Mouse (Mus musculus) embryonic facial prominence, embryonic 14.5 days (tissue): ENCODE data around the gene Mb. TPM values are rescaled to one million over a fixed set of nuclear protein-coding genes. Genes with fewer than 3 reads are reported as not detected.

Experiments used
- ATAC-seq: fragments of 200-750 bp; cut with Nextera tagmentation; 2 replicates; pipeline ENCODE4 v1.8.0; 2017; ENCODE audit warnings: low read depth, moderate number of reproducible peaks, moderate TSS enrichment
- DNase-seq: peaks from one replicate; pipeline ENCODE4 v3.0.0-alpha.2; 2015; ENCODE audit warnings: low spot score
- H3K27ac ChIP-seq: fragments of 300-500 bp; sonication (generic); replicated peaks from 2 replicates; pipeline ENCODE4 v1.5.1; 2014; ENCODE audit warnings: low read depth, mild to moderate bottlenecking, low read length, moderate library complexity
- H3K27me3 ChIP-seq: fragments of 300-500 bp; sonication (generic); replicated peaks from 2 replicates; pipeline ENCODE4 v1.6.1; 2014; ENCODE audit warnings: low read length; ENCODE audit not compliant: control insufficient read depth, insufficient read depth
- H3K36me3 ChIP-seq: fragments of 300-500 bp; sonication (generic); 2 replicates; pipeline ENCODE4 v1.6.1; 2014; ENCODE audit warnings: low read length, mixed read lengths; ENCODE audit not compliant: control insufficient read depth, insufficient read depth
- H3K4me1 ChIP-seq: fragments of 300-500 bp; sonication (generic); 2 replicates; pipeline ENCODE4 v1.6.1; 2014; ENCODE audit warnings: antibody characterized with exemption, low read length; ENCODE audit not compliant: control insufficient read depth, insufficient read depth
- H3K4me2 ChIP-seq: fragments of 300-500 bp; sonication (generic); 2 replicates; pipeline ENCODE4 v1.6.1; 2014; ENCODE audit warnings: low read depth, mild to moderate bottlenecking, low read length, moderate library complexity, mixed read lengths
- H3K4me3 ChIP-seq: fragments of 300-500 bp; sonication (generic); 2 replicates; pipeline ENCODE4 v1.5.1; 2014; ENCODE audit warnings: low read depth, mild to moderate bottlenecking, low read length
- H3K9ac ChIP-seq: fragments of 300-500 bp; sonication (generic); 2 replicates; pipeline ENCODE4 v1.6.1; 2014; ENCODE audit warnings: low read depth, mild to moderate bottlenecking, low read length, moderate library complexity, mixed read lengths
- H3K9me3 ChIP-seq: fragments of 300-500 bp; sonication (generic); 2 replicates; pipeline ENCODE4 v1.6.1; 2016; ENCODE audit warnings: low read length; ENCODE audit not compliant: control insufficient read depth
- WGBS: fragments of 180-500 bp; shearing (Covaris S2); extraction: QIAGEN DNeasy Blood & Tissue Kit; methylation state at CpG from one replicate; pipeline ENCODE4 v1.1.7; 2014; 5-methylcytosine and 5-hydroxymethylcytosine counted together
- polyA plus RNA-seq: library from polyadenylated mRNA; unstranded; fragments of >200 nt; fragmentation: Nextera tagmentation; extraction: Ambion mirVana; gene quantifications from 2 replicates; pipeline ENCODE4 v1.2.1, GENCODE M21; 2014

Gene Mb
- polyA plus RNA-seq, 1 experiment from 2014 or later, result 12.9 TPM

DNA sequence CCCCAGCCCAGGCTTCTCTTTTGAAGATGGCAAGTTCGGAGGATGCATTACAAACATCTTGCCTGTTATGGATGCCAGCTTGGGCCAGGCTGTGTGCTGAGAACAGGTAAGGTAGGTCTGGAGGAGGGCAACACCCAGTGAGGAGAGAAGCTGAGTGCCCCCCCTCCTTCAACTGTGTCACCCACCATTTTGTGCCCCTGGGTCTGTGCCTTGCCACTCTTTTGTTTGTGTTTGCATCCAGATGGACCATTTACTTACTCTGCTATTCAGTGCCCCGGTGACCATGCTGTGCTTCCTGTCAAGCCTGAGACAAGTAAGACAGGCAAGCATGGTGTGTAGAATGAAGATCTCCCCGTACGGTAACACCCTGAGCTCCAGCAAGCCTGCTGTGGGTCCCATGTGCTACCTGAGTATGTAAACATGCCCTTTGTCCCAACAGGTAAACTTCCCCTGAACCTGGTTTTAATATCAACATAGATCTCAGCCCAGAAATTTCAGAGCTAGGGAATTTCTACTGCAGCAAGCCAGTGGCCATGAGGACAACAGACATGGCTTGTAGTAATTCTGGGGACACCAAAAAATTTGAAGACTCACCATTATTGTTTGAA is 22.2 kb upstream of the Mb start:
- no peak for ATAC-seq
- H3K4me1 ChIP-seq, result peaks cover 7% of the 10 kb centered on the region; the same call in 1 of the 2 replicates
- no peak overlapping the region for H3K27ac ChIP-seq
- H3K36me3 ChIP-seq, result peaks cover 25% of the 10 kb centered on the region
- no peak for DNase-seq
- H3K4me3 ChIP-seq, result no peak overlapping the region
- no peaks in the 10 kb centered on the region for H3K27me3 ChIP-seq
- 70% methylated on average over 4 of the region's 4 CpGs for WGBS
- no peaks in the 10 kb centered on the region for H3K9me3 ChIP-seq
- H3K9ac ChIP-seq, result no peak overlapping the region
- H3K4me2 ChIP-seq, result no peak overlapping the region

GRCm38 (mm10) chr15:77071501-77071900 is 21.0 kb upstream of the Mb start:
- DNase-seq (no peak), ATAC-seq (peak; percentile 34; the same call in 1 of the 2 replicates)
- Histone ChIP-seq H3K4me3 (no peak overlapping the region), H3K9me3 (no peaks in the 10 kb centered on the region), H3K4me1 (peaks cover 7% of the 10 kb centered on the region; the same call in 1 of the 2 replicates), H3K4me2 (no peak overlapping the region; the same call in 1 of the 2 replicates), H3K27me3 (no peaks in the 10 kb centered on the region), H3K27ac (no peak overlapping the region), H3K9ac (no peak overlapping the region), H3K36me3 (peaks cover 13% of the 10 kb centered on the region)
- 15% methylated on average over 10 of the region's 10 CpGs for WGBS

- Histone ChIP-seq H3K4me2 (no peak overlapping the region), H3K4me1 (peaks cover 7% of the 10 kb centered on the region; the same call in 1 of the 2 replicates), H3K9ac (no peak overlapping the region), H3K36me3 (peaks cover 6% of the 10 kb centered on the region; the same call in 1 of the 2 replicates), H3K9me3 (no peaks in the 10 kb centered on the region), H3K27ac (no peak overlapping the region), H3K27me3 (no peaks in the 10 kb centered on the region), H3K4me3 (no peak overlapping the region)
- DNase-seq (no peak), ATAC-seq (no peak)
- WGBS, result 88% methylated on average over 10 of the region's 11 CpGs
Measured at GRCm38 (mm10) chr15:77070745-77071268, 20.3 kb upstream of the Mb start.

DNA sequence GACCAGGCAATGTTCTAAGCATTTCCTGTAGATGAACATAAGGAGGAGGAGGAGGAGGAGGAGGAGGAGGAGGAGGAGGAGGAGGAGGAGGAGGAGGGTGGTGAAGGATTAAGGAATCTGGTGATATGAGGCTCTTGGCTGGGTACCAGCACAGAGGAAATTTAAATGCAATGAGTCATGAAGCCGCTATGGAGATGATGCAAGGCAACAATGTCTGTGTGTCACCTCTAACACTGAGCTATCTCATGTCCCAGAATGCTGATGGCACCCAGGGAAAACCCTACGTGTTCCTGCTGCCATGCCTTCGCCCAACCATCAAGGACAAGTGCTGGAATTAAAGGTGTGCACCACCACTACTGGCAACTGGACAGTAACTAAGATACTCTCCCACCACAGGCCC is 18.5 kb upstream of the Mb start:
- ATAC-seq, result no peak
- 76% methylated on average over 3 of the region's 3 CpGs for WGBS

GRCm38 (mm10) chr15:77068439-77068861 is 18.0 kb upstream of the Mb start:
- 61% methylated on average over 3 of the region's 3 CpGs for WGBS
- Histone ChIP-seq H3K36me3 (no peaks in the 10 kb centered on the region), H3K4me1 (peaks cover 7% of the 10 kb centered on the region; the same call in 1 of the 2 replicates), H3K9ac (no peak overlapping the region), H3K4me2 (no peak overlapping the region), H3K27ac (0 out of 2 replicates have a peak overlapping the region, but pooled peaks have one; percentile 3), H3K27me3 (no peaks in the 10 kb centered on the region), H3K9me3 (no peaks in the 10 kb centered on the region), H3K4me3 (no peak overlapping the region)
- ATAC-seq (no peak), DNase-seq (no peak)

More for the DNA sequence above, 18.5 kb upstream of the Mb start:
- Histone ChIP-seq H3K9me3 (no peaks in the 10 kb centered on the region), H3K4me1 (peaks cover 7% of the 10 kb centered on the region; the same call in 1 of the 2 replicates), H3K36me3 (no peaks in the 10 kb centered on the region), H3K4me2 (no peak overlapping the region), H3K27me3 (no peaks in the 10 kb centered on the region), H3K27ac (no peak overlapping the region), H3K4me3 (no peak overlapping the region), H3K9ac (no peak overlapping the region)
- DNase-seq, result no peak

DNA sequence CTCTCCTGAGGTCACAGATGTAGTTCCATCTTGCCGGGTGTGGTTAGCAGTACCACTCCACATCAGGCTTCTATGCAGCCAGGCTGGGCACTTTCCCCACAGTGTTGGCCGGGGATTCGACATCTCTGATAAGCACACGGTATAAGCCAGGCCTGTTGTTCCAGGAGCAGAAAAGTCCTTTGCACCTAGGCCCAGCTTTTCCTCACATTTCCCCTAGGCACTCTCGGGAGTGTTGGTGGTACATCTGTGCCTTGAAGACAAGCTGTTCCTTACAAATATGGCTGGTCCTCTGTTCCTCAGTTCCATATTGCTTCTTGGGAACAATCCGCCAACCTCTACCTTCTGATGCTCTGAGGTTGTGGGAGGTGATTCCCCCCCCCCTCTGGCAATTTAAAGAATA is 15.8 kb upstream of the Mb start:
- no peak overlapping the region for H3K4me3 ChIP-seq
- H3K4me2 ChIP-seq, result no peak overlapping the region
- no peak for DNase-seq
- no peak overlapping the region for H3K27ac ChIP-seq
- H3K9me3 ChIP-seq, result no peaks in the 10 kb centered on the region
- H3K9ac ChIP-seq, result no peak overlapping the region
- H3K27me3 ChIP-seq, result no peaks in the 10 kb centered on the region
- no peaks in the 10 kb centered on the region for H3K4me1 ChIP-seq
- ATAC-seq, result no peak
- WGBS, result 84% methylated on average over 6 of the region's 6 CpGs
- H3K36me3 ChIP-seq, result no peaks in the 10 kb centered on the region

- Histone ChIP-seq H3K4me3 (no peak overlapping the region), H3K4me2 (no peak overlapping the region), H3K4me1 (no peaks in the 10 kb centered on the region), H3K9me3 (no peaks in the 10 kb centered on the region), H3K27me3 (no peaks in the 10 kb centered on the region), H3K27ac (no peak overlapping the region), H3K36me3 (no peaks in the 10 kb centered on the region), H3K9ac (no peak overlapping the region)
- DNase-seq (no peak), ATAC-seq (no peak)
- WGBS, result 85% methylated on average over 6 of the region's 6 CpGs
Measured at GRCm38 (mm10) chr15:77065259-77065852, 14.9 kb upstream of the Mb start.

DNA sequence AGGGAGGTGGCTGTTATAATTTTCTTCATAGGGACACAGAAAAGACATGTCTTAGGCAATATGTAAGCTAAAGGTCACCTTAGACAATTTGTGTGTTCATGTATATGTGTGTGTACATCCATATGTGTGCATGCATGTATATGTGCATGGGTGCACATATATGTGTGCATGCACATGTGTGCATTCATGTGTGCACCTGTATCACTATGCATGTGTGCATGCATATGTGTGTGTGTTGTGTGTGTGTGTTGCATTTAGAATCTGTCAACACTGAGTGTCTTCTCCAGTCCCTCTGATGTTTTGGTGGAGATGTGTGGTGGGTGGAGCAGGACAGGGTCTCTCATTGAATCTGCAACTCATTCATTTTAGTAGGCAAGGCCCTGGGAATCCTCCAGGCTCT is 12.3 kb upstream of the Mb start:
- H3K36me3 ChIP-seq, result no peaks in the 10 kb centered on the region
- H3K27me3 ChIP-seq, result no peaks in the 10 kb centered on the region
- H3K4me3 ChIP-seq, result no peak overlapping the region
- ATAC-seq (no peak), DNase-seq (no peak)
- no peaks in the 10 kb centered on the region for H3K9me3 ChIP-seq
- H3K4me1 ChIP-seq, result no peaks in the 10 kb centered on the region
- no peak overlapping the region for H3K9ac ChIP-seq
- H3K27ac ChIP-seq, result no peak overlapping the region
- no peak overlapping the region for H3K4me2 ChIP-seq
